Mouse (Mus musculus) macrophage (primary cell): ENCODE results near the gene Gm7954. TPM values are rescaled to one million over a fixed set of nuclear protein-coding genes. Genes with fewer than 3 reads are reported as not detected.
"Not testable (repeated sequence)": the region's sequence is repeated elsewhere in the genome, so short reads cannot be mapped to it uniquely, and the experiment has no call there.

ENCODE experiments used
- H3K27ac ChIP-seq: fragments of 350-480 bp; formaldehyde crosslinking; 2 replicates; pipeline ENCODE4 v1.9.0; 2021
- H3K36me3 ChIP-seq: fragments of 350-480 bp; formaldehyde crosslinking; 2 replicates; pipeline ENCODE4 v1.9.0; 2021; ENCODE audit errors: inconsistent target
- H3K4me3 ChIP-seq: fragments of 350-480 bp; formaldehyde crosslinking; 2 replicates; pipeline ENCODE4 v1.9.0; 2021; ENCODE audit errors: inconsistent target
- H3K79me2 ChIP-seq: fragments of 350-480 bp; formaldehyde crosslinking; 2 replicates; pipeline ENCODE4 v1.9.0; 2021; ENCODE audit errors: inconsistent target
- WGBS: methylation state at CpG from one replicate; pipeline ENCODE4 v1.1.7; 2026; ENCODE audit warnings: inconsistent platforms; ENCODE audit not compliant: missing documents; 5-methylcytosine and 5-hydroxymethylcytosine counted together
- polyA plus RNA-seq: library from polyadenylated mRNA; stranded (reverse); fragments of 250-400 nt; gene quantifications from 3 replicates; pipeline ENCODE4 v1.2.4, GENCODE M21; 2018; ENCODE audit warnings: inconsistent platforms
- total RNA-seq, 78 experiments: library from RNA; depleted of rRNA; stranded (reverse); fragments of 250-400 nt; gene quantifications; 1 replicate in 9 of 78; 2 replicates in 24 of 78; 3 replicates in 43 of 78; 4 replicates in 2 of 78; pipeline ENCODE4 v1.2.4; 2018; ENCODE audit warnings: inconsistent platforms in 56 of 78

Gm7954 gene
- total RNA-seq (2018; cell fraction: chromatin; rRNA removed): not detected
- not detected for total RNA-seq (2018; cell fraction: cytosol; rRNA removed)
- not detected for total RNA-seq (2018; cell fraction: nucleus; rRNA removed)
- not detected in 3 replicates for polyA plus RNA-seq

DNA sequence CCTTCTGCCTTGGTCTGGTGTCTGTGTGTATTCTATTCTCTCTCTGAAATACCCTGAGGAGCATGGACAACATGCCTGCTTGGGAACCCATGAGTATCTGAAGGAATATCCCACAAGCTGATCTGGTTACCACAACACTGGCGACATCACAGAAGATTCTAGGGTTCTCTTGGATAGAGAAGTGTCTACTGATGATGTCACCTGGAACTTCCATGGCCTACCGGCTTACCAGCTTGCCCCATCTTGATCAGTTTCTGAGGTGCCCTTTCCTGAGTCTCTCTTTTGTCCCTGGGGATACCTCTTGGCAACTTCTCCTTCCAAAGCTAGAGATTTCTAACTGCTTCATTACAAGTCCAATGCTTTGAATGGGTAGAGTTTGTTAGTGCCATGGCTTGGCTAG is at the start of gene Gm7954:
Gene Gm7954 (minus strand): TSS at position 101 of the 400 bp plus-strand sequence.
- not testable (repeated sequence) for H3K27ac ChIP-seq, H3K79me2 ChIP-seq, H3K4me3 ChIP-seq, H3K36me3 ChIP-seq
- no CpG with 5 or more reads among the region's 2 CpGs for WGBS

DNA sequence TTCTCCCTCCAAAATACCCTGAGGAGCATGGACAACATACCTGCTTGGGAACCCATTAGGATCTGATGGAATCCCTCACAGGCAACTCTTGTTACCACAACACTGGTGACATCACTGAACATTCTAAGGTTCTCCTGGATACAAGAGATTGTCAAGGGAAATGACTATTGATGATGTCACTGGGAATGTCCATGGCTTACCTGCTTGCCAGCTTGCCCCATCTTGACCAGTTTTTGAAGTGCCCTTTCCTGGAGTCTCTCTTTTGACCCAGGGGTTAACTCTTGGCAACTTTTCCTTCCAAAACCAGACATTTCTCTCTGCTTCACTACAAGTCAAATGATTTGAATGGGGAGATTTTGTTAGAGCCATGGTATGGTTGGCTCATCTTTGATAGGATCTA is 36.1 kb upstream of the Gm7954 start, which contains the start of gene Gm3486:
Gene Gm3486 (minus strand): TSS at position 101 of the 400 bp plus-strand sequence.
- not testable (repeated sequence) for H3K4me3 ChIP-seq, H3K36me3 ChIP-seq, H3K79me2 ChIP-seq, H3K27ac ChIP-seq

DNA sequence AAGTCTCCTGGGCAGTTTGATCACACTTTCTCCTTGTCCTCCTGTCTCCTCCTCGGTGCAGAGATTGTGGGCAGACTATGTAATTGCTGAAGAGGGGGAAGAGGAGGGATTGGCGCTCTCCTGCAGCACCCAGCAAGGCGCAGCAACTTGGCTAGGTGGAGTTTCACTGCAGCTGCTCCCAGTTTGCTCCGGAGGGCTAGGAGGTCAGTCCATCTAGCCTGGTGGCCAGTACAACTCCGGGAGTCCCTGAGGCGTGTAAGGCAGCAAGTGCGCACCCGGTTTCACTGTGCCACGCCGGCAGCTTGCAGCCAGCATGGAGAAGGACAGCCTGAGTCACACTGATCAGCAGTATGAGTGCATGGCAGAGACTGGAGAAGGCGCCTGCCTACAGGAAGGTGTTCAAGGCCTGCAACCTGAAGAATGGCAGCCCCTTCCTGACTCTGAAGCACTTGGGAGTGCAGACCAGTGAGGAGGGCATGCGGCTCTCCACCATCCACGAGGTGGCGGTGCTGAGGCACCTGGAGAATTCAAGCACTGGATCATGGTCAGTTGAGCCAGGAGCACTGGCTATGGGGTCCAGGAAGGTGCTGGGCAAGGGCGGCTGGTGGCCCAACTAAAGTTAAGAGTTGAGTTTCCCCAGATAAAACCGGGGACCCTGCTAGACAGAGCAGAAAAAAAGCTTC is 27.8 kb downstream of the Gm7954 start:
- 16% methylated on average over 3 of the region's 16 CpGs for WGBS
- H3K36me3 ChIP-seq, H3K79me2 ChIP-seq, H3K4me3 ChIP-seq, H3K27ac ChIP-seq: not testable (repeated sequence)

DNA sequence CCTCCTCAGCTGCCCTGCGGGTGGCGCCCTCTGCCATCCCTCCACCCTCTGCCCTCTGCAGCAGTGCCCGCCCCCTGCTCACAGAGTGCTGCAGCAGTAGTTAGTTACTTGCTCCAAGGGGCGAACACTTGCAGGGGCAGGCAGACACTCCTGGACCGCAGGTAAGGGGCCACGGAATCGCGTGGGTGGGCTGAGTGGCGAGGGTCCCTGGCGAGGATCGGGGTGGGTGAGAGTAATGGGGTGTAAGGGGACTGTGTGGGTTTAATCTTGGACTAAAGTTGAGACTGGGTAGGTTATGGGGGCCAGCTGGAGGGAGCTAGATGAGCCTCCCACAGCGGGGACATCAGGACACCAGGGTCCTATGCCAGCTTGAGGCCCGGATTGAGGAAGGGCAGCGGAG is 28.6 kb downstream of the Gm7954 start:
- H3K79me2 ChIP-seq, H3K4me3 ChIP-seq, H3K36me3 ChIP-seq, H3K27ac ChIP-seq: not testable (repeated sequence)
- WGBS: 28% methylated on average over 9 of the region's 14 CpGs

DNA sequence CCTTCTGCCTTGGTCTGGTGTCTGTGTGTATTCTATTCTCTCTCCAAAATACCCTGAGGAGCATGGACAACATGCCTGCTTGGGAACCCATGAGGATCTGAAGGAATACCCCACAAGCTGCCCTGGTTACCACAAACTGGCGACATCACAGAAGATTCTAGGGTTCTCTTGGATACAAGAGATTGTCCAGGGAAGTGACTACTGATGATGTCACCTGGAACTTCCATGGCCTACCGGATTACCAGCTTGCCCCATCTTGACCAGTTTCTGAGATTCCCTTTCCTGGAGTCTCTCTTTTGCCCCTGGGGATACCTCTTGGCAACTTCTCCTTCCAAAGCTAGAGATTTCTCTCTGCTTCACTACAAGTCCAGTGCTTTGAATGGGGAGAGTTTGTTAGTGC is 45.1 kb downstream of the Gm7954 start, which contains the start of gene Gm6482:
Gene Gm6482 (minus strand): TSS at position 101 of the 400 bp plus-strand sequence.
- no CpG with 5 or more reads among the region's 2 CpGs for WGBS
- not testable (repeated sequence) for H3K79me2 ChIP-seq, H3K4me3 ChIP-seq, H3K36me3 ChIP-seq, H3K27ac ChIP-seq

Other genes with a start within 250 kb of the Gm7954 start
- not detected in 3 replicates for gene Gm2832, start 174.7 kb downstream of the Gm7954 start, polyA plus RNA-seq
- gene Gm5798, start 104.9 kb downstream of the Gm7954 start, polyA plus RNA-seq: not detected in 3 replicates
- gene Gm7945, start 67.1 kb downstream of the Gm7954 start, polyA plus RNA-seq: not detected in 3 replicates
- gene Gm6482, start 45.2 kb downstream of the Gm7954 start, polyA plus RNA-seq: not detected in 3 replicates
- not detected in 3 replicates for gene Gm3486, start 36.0 kb upstream of the Gm7954 start, polyA plus RNA-seq
- gene Gm7970, start 102.1 kb upstream of the Gm7954 start, polyA plus RNA-seq: not detected in 3 replicates
- gene 1700049E17Rik2, start 119.7 kb upstream of the Gm7954 start, polyA plus RNA-seq: not detected in 3 replicates
- not detected in 3 replicates for gene Gm3072, start 171.1 kb upstream of the Gm7954 start, polyA plus RNA-seq
- not detected in 3 replicates for gene Gm3676, start 193.0 kb upstream of the Gm7954 start, polyA plus RNA-seq
- gene Gm8068, start 248.4 kb upstream of the Gm7954 start, polyA plus RNA-seq: not detected in 3 replicates